Mouse (Mus musculus): Measurements from ENCODE around the gene 3100002H09Rik. TPM values are rescaled to one million over a fixed set of nuclear protein-coding genes. Genes with fewer than 3 reads are reported as not detected.

Gene 3100002H09Rik
- polyA plus RNA-seq, 3 experiments from 2014 or later = not detected

GRCm38 (mm10) chr4:124614189-124614588 lies 3.6 kb upstream of the 3100002H09Rik start:
- ATAC-seq = no peak

- ATAC-seq = no peak
Observed at GRCm38 (mm10) chr4:124611768-124612167, 1.2 kb upstream of the 3100002H09Rik start.

DNA sequence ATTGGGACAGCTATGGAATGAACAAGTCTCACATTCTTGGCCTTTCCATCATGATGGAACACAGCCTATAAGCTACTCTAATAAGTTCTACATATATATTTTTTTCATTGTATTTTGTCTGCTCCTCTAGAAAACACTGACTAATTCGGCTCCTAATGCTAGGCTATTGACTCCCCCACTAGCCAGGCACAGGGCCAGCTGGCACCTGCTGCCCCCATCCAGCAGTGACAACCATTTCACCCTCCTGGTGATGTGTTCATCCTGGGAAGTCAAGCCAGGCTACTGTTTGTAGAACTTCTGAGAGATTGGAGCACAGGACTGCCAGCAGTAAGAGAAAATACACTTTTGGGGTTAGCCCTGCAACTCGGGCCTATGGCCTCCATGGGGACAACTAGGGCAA lies 537 bp downstream of the 3100002H09Rik start:
- ATAC-seq = no peak

DNA sequence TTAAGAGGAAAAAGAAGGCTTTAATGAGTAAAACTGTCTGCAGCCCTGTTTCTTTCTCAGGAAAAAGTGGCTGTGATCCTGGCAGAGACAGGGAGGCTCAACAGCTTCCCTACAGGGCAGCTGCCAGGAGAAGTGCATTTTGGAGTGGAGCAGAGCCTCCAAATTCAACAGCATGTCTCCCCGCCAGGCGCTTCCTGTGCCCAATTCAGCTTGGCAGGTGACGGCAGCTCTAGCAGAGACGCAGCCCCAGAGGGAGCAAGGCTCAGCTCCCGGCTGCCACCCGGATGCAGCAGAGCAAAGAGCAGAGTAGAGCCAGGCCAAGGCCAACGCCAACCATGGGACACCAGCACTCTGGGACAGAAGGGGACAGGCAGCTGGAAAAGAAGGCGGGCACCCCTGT lies 3.4 kb downstream of the 3100002H09Rik start:
- ATAC-seq = no peak

- no peak for ATAC-seq
Observed at GRCm38 (mm10) chr4:124606180-124606579, 4.4 kb downstream of the 3100002H09Rik start.

DNA sequence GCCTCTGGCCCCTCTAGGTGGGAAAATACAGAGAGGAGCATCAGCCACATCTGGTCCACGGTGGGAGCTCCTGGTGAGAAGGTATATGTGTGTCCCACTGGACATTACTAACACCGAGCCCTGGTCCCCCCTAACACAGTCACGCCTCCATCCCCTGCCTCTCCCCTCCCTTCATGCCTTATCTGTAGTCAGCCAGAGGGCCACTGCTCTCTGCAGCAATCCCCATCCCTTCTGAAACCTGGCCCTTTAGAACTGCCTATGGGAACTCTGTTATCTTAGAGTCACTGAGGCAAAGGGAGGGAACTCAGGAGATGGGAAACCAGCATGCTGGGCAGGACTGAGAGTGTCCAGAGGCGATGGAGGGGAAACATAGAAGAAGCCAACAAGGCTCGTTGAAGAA lies 5.3 kb downstream of the 3100002H09Rik start:
- ATAC-seq = no peak

GRCm38 (mm10) chr4:124603712-124604111 lies 6.9 kb downstream of the 3100002H09Rik start:
- no peak for ATAC-seq

DNA sequence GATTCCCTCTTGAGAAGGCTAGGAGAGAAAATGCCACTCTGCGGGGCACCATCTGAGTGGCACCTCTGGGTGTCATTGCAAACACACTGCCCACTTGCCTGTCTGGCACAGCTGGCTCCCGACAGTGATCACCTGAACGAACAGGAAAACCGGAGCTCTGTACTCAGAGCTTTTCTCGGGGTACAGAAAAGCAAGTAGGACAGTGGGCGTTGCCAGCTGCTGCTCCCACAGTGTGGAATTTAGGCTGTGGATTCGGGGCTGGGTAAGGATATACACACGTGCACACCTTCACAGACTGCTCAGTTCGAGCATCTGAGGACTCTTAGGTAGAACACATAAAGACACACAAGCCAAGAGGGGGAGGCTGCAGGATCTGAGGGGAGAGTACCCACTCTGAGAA lies 14.7 kb downstream of the 3100002H09Rik start:
- no peak for ATAC-seq

- no peak for ATAC-seq
Observed at GRCm38 (mm10) chr4:124594933-124595332, 15.7 kb downstream of the 3100002H09Rik start.

- ATAC-seq = no peak
Observed at GRCm38 (mm10) chr4:124593691-124594090, 16.9 kb downstream of the 3100002H09Rik start.

DNA sequence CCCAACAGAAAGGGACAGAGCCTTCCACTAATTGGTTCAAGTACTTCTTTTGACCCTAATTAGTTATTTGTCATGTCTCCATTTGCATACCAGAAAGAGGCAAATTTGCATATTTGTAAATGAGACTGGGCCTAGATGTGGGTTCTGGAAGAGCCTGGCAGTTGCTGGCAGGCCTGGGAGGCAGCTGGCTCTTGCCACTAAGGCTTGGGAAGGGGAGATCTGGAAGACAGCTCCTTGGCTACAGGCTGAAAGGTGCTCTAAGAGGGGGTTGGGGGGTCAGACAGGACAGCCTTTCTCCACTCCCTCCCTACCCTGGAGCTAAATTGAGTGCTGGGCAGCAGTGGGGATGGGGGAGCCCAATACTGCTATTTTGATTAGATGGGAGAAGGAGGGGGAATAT lies 17.4 kb downstream of the 3100002H09Rik start:
- no peak for ATAC-seq

- ATAC-seq = no peak
Observed at GRCm38 (mm10) chr4:124592241-124592640, 18.4 kb downstream of the 3100002H09Rik start.

- no peak for ATAC-seq
Observed at GRCm38 (mm10) chr4:124580695-124581094, 29.9 kb downstream of the 3100002H09Rik start.

GRCm38 (mm10) chr4:124575955-124576445 lies 34.6 kb downstream of the 3100002H09Rik start:
- no peak for ATAC-seq

- ATAC-seq = no peak
Observed at GRCm38 (mm10) chr4:124575269-124575954, 35.2 kb downstream of the 3100002H09Rik start.

DNA sequence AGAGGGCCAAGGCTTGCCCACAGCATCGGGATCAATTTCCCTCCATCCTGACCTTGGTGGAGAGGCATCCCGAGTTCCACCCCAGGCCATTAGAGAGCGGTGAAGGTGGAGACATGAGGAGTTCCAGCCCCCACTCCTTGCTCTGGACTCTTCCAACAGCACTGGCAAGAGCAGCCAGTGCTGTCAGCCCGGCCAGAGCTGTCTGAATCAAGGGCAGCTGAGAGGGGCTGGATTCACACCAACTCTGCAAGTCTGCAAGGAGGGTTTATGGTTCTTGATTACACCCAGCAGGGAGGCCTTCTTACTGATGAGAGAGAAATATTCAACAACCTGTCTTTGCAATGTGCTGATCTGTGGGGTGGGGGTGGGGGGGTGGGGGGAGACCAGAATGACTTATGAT lies 37.0 kb downstream of the 3100002H09Rik start:
- ATAC-seq = no peak

GRCm38 (mm10) chr4:124570977-124571376 lies 39.6 kb downstream of the 3100002H09Rik start:
- ATAC-seq = no peak

- ATAC-seq = no peak
Observed at GRCm38 (mm10) chr4:124569661-124570060, 40.9 kb downstream of the 3100002H09Rik start.

GRCm38 (mm10) chr4:124563371-124563770 lies 47.2 kb downstream of the 3100002H09Rik start:
- ATAC-seq = no peak

DNA sequence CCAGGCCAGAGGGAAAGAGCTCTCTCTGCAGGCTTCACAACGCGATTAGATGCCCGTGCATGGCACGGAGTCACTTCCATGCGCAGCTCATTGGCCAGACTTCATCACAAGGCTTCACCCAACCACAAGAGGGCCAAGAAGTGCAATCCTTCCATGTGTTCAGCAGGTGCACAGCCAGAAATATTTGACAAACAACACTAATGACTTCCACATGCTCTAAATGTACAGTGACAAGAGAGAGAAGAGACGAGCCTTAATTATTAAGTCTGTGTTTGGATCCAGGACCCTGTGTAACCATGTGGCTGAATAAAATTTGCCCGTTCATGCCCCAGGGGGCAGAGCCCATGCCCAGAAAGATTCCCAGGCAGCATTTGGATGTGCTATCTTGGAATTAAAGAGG lies 47.9 kb downstream of the 3100002H09Rik start:
- ATAC-seq = no peak
